Mouse (Mus musculus) intestine, embryonic 14.5 days (tissue): ENCODE data around the gene Btbd18. TPM values are rescaled to one million over a fixed set of nuclear protein-coding genes. Genes with fewer than 3 reads are reported as not detected.

Experiments used
- ATAC-seq: fragments of 200-750 bp; cut with Nextera tagmentation; replicated peaks from 2 replicates; pipeline ENCODE4 v1.8.0; 2017; ENCODE audit warnings: low read depth, moderate number of reproducible peaks, moderate TSS enrichment, moderate library complexity; ENCODE audit not compliant: low FRiP score, low TSS enrichment
- DNase-seq: peaks from one replicate; pipeline ENCODE4 v3.0.0-alpha.2; 2018; ENCODE audit warnings: low spot score
- H3K27ac ChIP-seq: fragments of 300-500 bp; sonication (generic); 2 replicates; pipeline ENCODE4 v1.5.1; 2014; ENCODE audit warnings: low read depth, mild to moderate bottlenecking, control low read depth
- H3K27me3 ChIP-seq: fragments of 300-500 bp; sonication (generic); replicated peaks from 2 replicates; pipeline ENCODE4 v1.6.1; 2014; ENCODE audit warnings: low read length, control low read depth; ENCODE audit not compliant: control insufficient read depth, insufficient read depth
- H3K36me3 ChIP-seq: fragments of 300-500 bp; sonication (generic); 2 replicates; pipeline ENCODE4 v1.6.1; 2014; ENCODE audit warnings: low read length, control low read depth; ENCODE audit not compliant: control insufficient read depth, insufficient read depth
- H3K4me1 ChIP-seq: fragments of 300-500 bp; sonication (generic); replicated peaks from 2 replicates; pipeline ENCODE4 v1.6.1; 2014; ENCODE audit warnings: low read length, control low read depth, mixed read lengths; ENCODE audit not compliant: control insufficient read depth, insufficient read depth
- H3K4me2 ChIP-seq: fragments of 300-500 bp; sonication (generic); 2 replicates; pipeline ENCODE4 v1.6.1; 2014; ENCODE audit warnings: low read length
- H3K4me3 ChIP-seq: fragments of 300-500 bp; sonication (generic); 2 replicates; pipeline ENCODE4 v1.5.1; 2014; ENCODE audit warnings: low read depth, low read length, control low read depth, mixed read lengths
- H3K9ac ChIP-seq: fragments of 300-500 bp; sonication (generic); 2 replicates; pipeline ENCODE4 v1.6.1; 2014; ENCODE audit warnings: mild to moderate bottlenecking, low read length
- H3K9me3 ChIP-seq: fragments of 300-500 bp; sonication (generic); 2 replicates; pipeline ENCODE4 v1.6.1; 2016; ENCODE audit warnings: low read length, control low read depth; ENCODE audit not compliant: control insufficient read depth
- WGBS: fragments of 180-500 bp; shearing (Covaris S2); extraction: QIAGEN DNeasy Blood & Tissue Kit; methylation state at CpG from one replicate; pipeline ENCODE4 v1.1.7; 2014; 5-methylcytosine and 5-hydroxymethylcytosine counted together
- polyA plus RNA-seq: library from polyadenylated mRNA; unstranded; fragments of >200 nt; fragmentation: Nextera tagmentation; extraction: Ambion mirVana; gene quantifications from 2 replicates; pipeline ENCODE4 v1.2.1, GENCODE M21; 2014

Gene Btbd18
- 0.34 and 0.60 TPM in 2 replicates for polyA plus RNA-seq

DNA sequence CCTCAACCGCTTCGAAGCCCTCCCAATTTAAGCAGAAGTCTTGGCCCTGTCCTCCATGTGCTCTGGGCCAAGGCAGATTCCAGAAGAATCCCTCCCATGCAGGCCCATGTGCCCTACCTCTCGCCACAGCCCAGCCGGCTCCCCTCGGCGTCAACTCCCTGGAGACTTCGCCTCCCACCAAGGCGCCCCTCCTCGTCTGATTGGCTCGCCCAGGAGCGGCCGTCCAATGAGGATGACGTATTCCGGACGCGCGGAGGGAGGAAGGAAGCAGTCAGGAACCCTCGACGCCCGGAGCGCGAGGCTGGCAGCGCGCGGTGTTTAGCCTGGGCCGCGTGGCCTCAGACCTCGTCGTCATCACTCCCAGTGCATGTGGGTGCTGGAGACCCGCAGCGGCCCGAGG lies at the start of gene Btbd18:
Gene Btbd18, plus strand, starts transcription at position 274 of the 400 bp plus-strand sequence.
- Histone ChIP-seq H3K4me3 (no peak within 1 kb of the TSS), H3K36me3 (no peaks in the 10 kb centered on the region), H3K4me1 (no peaks in the 10 kb centered on the region), H3K9ac (no peak within 1 kb of the TSS), H3K4me2 (no peak within 1 kb of the TSS), H3K27ac (no peak within 1 kb of the TSS), H3K9me3 (no peaks in the 10 kb centered on the region), H3K27me3 (no peaks in the 10 kb centered on the region)
- WGBS = 92% methylated on average over 32 of the region's 32 CpGs
- DNase-seq = peak; percentile 38
- ATAC-seq = no peak

DNA sequence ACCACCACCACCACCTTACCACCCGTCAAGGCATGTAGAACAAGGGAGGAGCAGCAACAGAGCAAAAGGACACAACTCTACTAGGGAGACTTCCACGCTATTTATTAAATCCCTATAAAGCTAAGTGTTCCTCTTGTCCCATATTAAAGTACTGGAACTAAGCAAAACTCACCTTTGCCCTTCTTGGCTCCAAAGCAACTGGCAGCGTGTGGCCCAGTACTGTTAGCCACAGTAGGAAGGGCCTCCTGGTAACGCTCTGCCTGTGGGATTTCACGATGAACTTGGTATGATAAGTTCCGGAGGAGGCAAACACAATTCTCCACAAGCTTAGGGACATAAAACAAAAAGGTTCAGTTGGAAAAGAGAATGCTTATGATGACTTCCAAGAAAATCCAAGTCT lies 46.1 kb upstream of the Btbd18 start:
- Histone ChIP-seq H3K4me2 (no peak overlapping the region), H3K36me3 (peaks cover 100% of the 10 kb centered on the region), H3K4me3 (no peak overlapping the region), H3K9ac (no peak overlapping the region), H3K4me1 (no peaks in the 10 kb centered on the region), H3K27me3 (no peaks in the 10 kb centered on the region), H3K9me3 (no peaks in the 10 kb centered on the region), H3K27ac (no peak overlapping the region)
- WGBS = 93% methylated on average over 6 of the region's 6 CpGs
- ATAC-seq (no peak), DNase-seq (no peak)

DNA sequence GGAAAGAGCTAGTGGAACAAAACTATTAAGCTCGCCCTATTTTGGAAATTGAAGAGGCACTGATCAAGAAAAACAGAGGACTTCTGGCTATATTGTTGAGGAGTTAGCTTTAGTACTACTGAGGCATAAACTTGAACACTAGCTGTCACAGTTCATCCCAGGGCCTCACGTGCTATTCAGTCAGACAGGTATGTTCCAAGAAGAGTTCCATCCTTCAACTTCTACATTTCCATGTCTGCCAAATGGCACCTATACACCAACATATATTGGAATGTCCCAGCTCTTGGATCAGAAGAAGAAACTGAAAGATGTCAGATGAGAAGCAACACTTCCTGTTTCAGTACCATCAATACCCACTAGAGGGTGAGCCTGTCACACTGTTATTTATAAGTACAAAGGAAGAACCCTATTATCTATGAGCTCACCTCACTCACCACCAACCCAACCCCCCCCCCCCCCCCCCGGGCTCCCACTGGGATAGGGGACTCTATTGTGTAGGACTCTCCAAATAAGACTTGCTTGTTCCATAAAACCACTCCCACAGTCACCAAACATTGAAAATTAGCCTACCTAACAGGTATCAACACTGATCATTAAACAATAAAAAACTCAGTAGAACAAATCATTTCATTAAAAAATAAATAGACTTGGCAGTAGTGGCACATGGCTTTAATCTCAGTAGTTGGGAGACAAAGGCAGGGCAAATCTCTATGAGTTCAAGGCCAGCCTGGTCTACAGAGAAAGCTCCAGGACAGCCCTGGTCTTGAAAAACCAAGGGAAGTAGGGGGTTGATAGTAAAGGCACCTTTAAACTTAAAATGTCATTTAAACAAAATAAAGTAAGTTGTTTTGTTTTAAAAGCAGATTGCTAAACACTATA lies 41.0 kb upstream of the Btbd18 start:
- H3K36me3 ChIP-seq = peaks cover 75% of the 10 kb centered on the region
- no peaks in the 10 kb centered on the region for H3K27me3 ChIP-seq
- 76% methylated on average over 3 of the region's 3 CpGs for WGBS
- H3K4me3 ChIP-seq = no peak overlapping the region
- no peak overlapping the region for H3K27ac ChIP-seq
- peak; percentile 69; the same call in 1 of the 2 replicates for ATAC-seq
- H3K4me2 ChIP-seq = no peak overlapping the region
- H3K4me1 ChIP-seq = no peaks in the 10 kb centered on the region
- DNase-seq = no peak
- no peaks in the 10 kb centered on the region for H3K9me3 ChIP-seq
- H3K9ac ChIP-seq = no peak overlapping the region

DNA sequence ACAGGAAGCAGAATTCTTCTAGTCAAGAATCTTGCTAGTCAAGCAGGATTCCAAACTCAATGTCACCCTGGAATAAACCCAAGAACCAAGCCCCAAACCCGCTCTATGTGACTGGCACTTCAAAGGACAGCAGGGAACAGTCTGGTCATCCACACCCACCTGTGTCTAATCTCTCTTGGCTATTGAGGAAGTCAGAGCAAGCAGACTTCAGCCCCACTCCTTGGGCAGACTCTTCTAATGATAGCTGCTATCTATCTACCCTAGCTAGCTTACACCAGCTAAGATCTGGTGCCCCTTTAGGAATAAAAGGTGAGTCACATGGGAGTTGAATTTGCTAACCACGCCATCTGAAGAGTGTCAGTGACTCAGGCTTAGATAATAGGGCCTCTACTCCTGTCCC lies 40.0 kb upstream of the Btbd18 start:
- H3K9ac ChIP-seq = no peak overlapping the region
- H3K4me2 ChIP-seq = no peak overlapping the region
- H3K4me1 ChIP-seq = no peaks in the 10 kb centered on the region; the same call in 1 of the 2 replicates
- H3K27me3 ChIP-seq = no peaks in the 10 kb centered on the region
- DNase-seq (no peak), ATAC-seq (peak; percentile 74)
- no peak overlapping the region for H3K4me3 ChIP-seq
- H3K9me3 ChIP-seq = no peaks in the 10 kb centered on the region
- H3K27ac ChIP-seq = peak overlapping the region; percentile 12; the same call in 1 of the 2 replicates
- H3K36me3 ChIP-seq = peaks cover 68% of the 10 kb centered on the region
- 67% methylated on average over 2 of the region's 2 CpGs for WGBS

DNA sequence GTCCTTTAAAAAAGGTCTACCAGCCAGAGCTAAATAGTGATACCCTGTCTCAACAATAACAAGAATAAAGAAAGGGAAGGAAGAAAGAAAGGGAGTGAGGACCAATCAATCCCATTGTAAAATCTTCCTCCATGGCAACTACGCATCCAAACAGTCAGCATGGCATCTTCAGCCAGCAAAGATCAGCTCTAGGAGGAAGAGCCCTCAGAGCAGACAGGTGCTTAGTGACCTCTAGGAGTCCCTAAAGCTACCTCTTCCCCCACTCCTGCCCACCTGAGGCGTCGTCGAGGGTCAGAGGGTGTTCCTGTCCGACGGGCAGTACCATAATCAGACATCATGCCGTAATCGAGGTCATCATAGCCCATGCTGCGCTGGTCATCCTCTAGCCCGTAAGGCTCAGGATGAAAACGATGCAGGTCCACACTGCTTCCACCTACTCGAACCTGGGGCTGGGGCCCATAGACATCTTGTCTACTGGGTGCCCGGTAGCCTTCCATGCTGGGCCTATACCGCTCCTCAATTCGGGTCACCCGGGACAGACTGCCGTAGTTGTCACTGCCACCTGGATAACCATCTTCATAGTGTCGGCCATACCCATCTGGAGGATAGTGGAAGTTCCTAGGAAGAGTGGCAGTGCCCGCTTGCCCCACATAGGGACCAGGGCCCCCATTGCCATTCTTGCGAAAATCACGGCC lies 39.1 kb upstream of the Btbd18 start:
- Histone ChIP-seq H3K4me1 (no peaks in the 10 kb centered on the region; the same call in 1 of the 2 replicates), H3K9me3 (no peaks in the 10 kb centered on the region), H3K9ac (no peak overlapping the region), H3K27me3 (no peaks in the 10 kb centered on the region), H3K4me3 (no peak overlapping the region), H3K36me3 (peaks cover 68% of the 10 kb centered on the region), H3K4me2 (no peak overlapping the region), H3K27ac (no peak overlapping the region)
- no peak for DNase-seq
- 96% methylated on average over 21 of the region's 21 CpGs for WGBS
- 0 out of 2 replicates have a peak, but pooled peaks have one; percentile 17 for ATAC-seq

DNA sequence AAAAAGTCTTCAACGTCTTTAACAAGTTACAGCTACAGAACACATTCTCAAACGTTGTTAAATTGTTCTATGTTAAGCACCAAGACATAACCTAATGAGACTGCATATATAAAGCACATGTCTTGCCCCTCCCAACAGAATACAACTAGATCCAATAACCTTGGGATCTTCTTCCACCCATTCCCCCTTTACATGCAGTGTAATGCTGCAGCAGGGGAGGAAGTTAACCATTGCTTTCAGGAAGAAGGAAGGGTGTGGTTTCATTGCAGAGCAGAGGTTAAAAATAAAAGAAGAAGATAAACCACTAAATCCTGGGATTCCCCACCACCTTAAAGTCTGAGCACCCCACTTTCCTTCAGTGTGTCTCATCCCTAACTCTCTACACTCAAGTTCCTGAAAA lies 36.2 kb upstream of the Btbd18 start:
- no peak overlapping the region for H3K9ac ChIP-seq
- H3K4me3 ChIP-seq = no peak overlapping the region
- no peaks in the 10 kb centered on the region for H3K27me3 ChIP-seq
- ATAC-seq = no peak
- no peak overlapping the region for H3K4me2 ChIP-seq
- DNase-seq = no peak
- H3K4me1 ChIP-seq = peaks cover 18% of the 10 kb centered on the region
- no peak overlapping the region for H3K27ac ChIP-seq
- no peaks in the 10 kb centered on the region for H3K9me3 ChIP-seq
- WGBS = 77% methylated on average over 2 of the region's 2 CpGs
- peaks cover 46% of the 10 kb centered on the region for H3K36me3 ChIP-seq

DNA sequence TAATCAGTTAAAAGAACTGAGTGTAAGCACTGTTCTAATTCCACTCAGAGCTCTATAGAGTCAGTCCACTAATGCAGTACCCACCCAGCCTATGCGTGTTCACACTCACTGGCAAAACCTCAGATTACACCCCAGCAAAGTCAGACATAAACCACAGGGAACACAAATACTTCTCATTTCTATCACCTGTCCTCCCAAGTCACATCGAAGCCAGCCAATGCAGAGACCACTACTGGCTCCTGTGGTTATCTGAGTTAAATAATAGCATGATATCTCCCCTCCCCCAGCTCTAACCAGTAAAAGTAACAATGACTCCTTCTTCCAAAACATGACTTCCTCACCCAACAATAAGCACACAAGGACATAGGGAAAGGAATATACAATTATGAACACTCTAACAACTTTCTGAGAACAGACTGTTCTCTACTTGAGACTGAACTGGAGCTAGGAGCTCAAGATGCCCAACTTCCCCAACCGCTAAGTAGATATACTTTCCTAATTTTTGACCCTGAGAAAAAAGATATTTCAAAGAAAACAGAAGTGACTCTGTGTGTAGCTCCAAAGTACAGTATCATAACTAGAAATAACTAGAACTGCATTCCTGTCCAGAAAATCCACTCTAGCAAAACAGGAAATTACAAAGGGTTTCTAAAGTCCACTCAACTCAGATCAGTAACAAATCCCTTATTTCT lies 35.3 kb upstream of the Btbd18 start:
- Histone ChIP-seq H3K4me1 (peaks cover 19% of the 10 kb centered on the region), H3K9ac (no peak overlapping the region), H3K27ac (peak overlapping the region; percentile 27; the same call in 1 of the 2 replicates), H3K27me3 (no peaks in the 10 kb centered on the region), H3K36me3 (peaks cover 43% of the 10 kb centered on the region), H3K4me2 (no peak overlapping the region), H3K9me3 (no peaks in the 10 kb centered on the region), H3K4me3 (no peak overlapping the region)
- DNase-seq (no peak), ATAC-seq (no peak)
- 90% methylated on average over 3 of the region's 3 CpGs for WGBS

DNA sequence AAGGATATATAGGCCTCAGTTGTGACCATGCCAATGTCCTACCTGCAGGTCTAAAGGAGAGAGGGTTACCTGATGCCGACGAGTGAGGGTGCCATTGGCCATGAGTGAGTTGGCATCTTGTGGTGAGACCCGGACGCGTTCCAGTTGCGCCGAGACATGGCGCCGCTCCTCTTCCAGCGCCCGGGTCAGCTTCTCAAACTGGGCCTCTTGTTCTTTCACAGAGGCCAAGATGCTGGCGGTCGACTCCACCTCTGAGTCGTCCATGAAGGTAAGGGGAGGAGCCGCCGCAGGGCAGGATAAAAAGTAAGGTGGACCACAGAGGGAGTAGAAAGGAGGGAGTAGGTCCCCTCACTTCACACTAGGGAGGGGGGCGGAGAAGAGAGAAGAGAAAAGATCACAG lies 34.7 kb upstream of the Btbd18 start:
- Histone ChIP-seq H3K9ac (no peak overlapping the region), H3K4me2 (no peak overlapping the region), H3K4me3 (no peak overlapping the region), H3K36me3 (peaks cover 44% of the 10 kb centered on the region), H3K27ac (peak overlapping the region; percentile 27; the same call in 1 of the 2 replicates), H3K4me1 (peaks cover 19% of the 10 kb centered on the region), H3K27me3 (no peaks in the 10 kb centered on the region), H3K9me3 (no peaks in the 10 kb centered on the region)
- 95% methylated on average over 17 of the region's 17 CpGs for WGBS
- ATAC-seq (no peak), DNase-seq (no peak)
